Mouse (Mus musculus): ENCODE measurements at regions not wholly inside any gene's neighbourhood (a gene's known extent, or its start where the extent isn't known, plus 50 kb on each side); places are given as distances from the start of the nearest gene placed in this dataset.

DNA sequence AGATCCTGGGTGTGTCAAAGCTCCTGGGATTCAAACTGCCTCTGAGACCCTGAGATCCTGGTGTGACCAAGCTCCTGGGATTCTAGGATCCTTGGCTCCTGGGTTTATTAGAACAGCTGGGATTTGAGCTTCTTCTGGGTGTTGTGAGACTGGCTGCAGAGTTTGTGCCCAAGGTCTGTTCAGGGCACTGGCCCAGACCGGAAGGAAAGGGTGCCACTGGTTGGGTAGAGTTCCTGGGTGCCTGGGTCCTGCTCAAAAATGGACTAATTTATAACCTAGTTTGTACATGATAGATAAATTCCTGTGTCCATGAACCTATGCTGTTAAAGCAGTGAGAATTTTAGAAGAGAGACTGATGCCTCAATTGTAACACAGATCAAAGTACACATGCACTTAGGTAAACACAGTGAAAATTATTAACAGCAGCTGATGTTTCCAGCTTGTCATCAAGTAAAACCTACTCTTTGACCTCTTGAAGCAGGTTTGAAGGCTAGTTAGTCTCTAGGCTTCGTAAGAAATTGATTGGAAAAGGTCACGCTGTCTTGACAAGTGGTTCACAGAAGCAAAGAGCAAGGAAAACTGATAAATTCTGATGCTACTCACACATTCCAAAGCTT lies 561.2 kb downstream of the 1700064H15Rik start:
- TF ChIP-seq CTCF (IDR thresholded peaks at IDR 0.05; ENCODE audit: control insufficient read depth, insufficient read depth, insufficient replicate concordance, low read depth, low read length) (no peak), POLR2A (IDR thresholded peaks at IDR 0.05; ENCODE audit: control insufficient read depth, low read depth, low read length) (no peak)

All from testis, adult 2 months (tissue).